Mouse (Mus musculus) liver, adult 2 months (tissue): ENCODE data around the gene Fbxl5.

Source experiments
- CTCF ChIP-seq: fragments of 200-500 bp; IDR thresholded peaks from 2 replicates; pipeline ENCODE4 v1.5.1; 2011; ENCODE audit warnings: low read depth, low read length, control low read depth
- POLR2A ChIP-seq: fragments of 200-500 bp; IDR thresholded peaks from 2 replicates; pipeline ENCODE4 v1.6.1; 2011; ENCODE audit warnings: low read length, control low read depth; ENCODE audit not compliant: insufficient read depth; ENCODE audit errors: extremely low read depth

GRCm38 (mm10) chr5:43848275-43848674, 26.8 kb upstream of the Fbxl5 start:
- TF ChIP-seq CTCF (no peak), POLR2A (no peak)
